Mouse (Mus musculus) spleen, adult 2 months (tissue): ENCODE results near the gene Tmem274.

Experiments
- CTCF ChIP-seq: fragments of 200-500 bp; IDR thresholded peaks from 2 replicates; pipeline ENCODE4 v1.5.1; 2011; ENCODE audit warnings: mild to moderate bottlenecking, inconsistent platforms; ENCODE audit not compliant: insufficient read depth, insufficient read length, insufficient replicate concordance; ENCODE audit errors: extremely low read depth
- POLR2A ChIP-seq: fragments of 200-500 bp; IDR thresholded peaks from 2 replicates; pipeline ENCODE4 v1.6.1; 2011; ENCODE audit warnings: low read depth, low read length, inconsistent platforms

- TF ChIP-seq POLR2A (no peak), CTCF (no peak)
Measured at GRCm38 (mm10) chr4:149445868-149446267, 31.3 kb upstream of the Tmem274 start.
